Mouse (Mus musculus) midbrain, postnatal 0 days (tissue): ENCODE results near the gene Ube2cbp. TPM values are rescaled to one million over a fixed set of nuclear protein-coding genes. Genes with fewer than 3 reads are reported as not detected.
A peak's percentile ranks its signal among the peaks of the same experiment; 100 is the strongest.

Source experiments
- ATAC-seq: fragments of 200-750 bp; cut with Nextera tagmentation; 2 replicates; pipeline ENCODE4 v1.8.0; 2017; ENCODE audit warnings: moderate number of reproducible peaks, mild to moderate bottlenecking, moderate TSS enrichment, moderate library complexity; ENCODE audit not compliant: low FRiP score
- DNase-seq: peaks from one replicate; pipeline ENCODE4 v3.0.0-alpha.2; 2015; ENCODE audit warnings: low spot score
- H3K27ac ChIP-seq: fragments of 300-500 bp; sonication (generic); 2 replicates; pipeline ENCODE4 v1.5.1; 2014; ENCODE audit warnings: low read depth, mild to moderate bottlenecking, low read length, mixed read lengths
- H3K27me3 ChIP-seq: fragments of 300-500 bp; sonication (generic); 2 replicates; pipeline ENCODE4 v1.6.1; 2014; ENCODE audit warnings: low read length, control low read depth, mixed read lengths; ENCODE audit not compliant: insufficient read depth
- H3K36me3 ChIP-seq: fragments of 300-500 bp; sonication (generic); 2 replicates; pipeline ENCODE4 v1.6.1; 2014; ENCODE audit warnings: low read length, control low read depth, mixed read lengths; ENCODE audit not compliant: insufficient read depth
- H3K4me1 ChIP-seq: fragments of 300-500 bp; sonication (generic); 2 replicates; pipeline ENCODE4 v1.6.1; 2014; ENCODE audit warnings: mild to moderate bottlenecking, control low read depth, antibody characterized with exemption, low read length, mixed read lengths; ENCODE audit not compliant: insufficient read depth
- H3K4me2 ChIP-seq: fragments of 300-500 bp; sonication (generic); 2 replicates; pipeline ENCODE4 v1.6.1; 2014; ENCODE audit warnings: low read depth, mild to moderate bottlenecking, low read length, mixed read lengths; ENCODE audit not compliant: poor library complexity, severe bottlenecking
- H3K4me3 ChIP-seq: fragments of 300-500 bp; sonication (generic); 2 replicates; pipeline ENCODE4 v1.5.1; 2014; ENCODE audit warnings: low read depth, mild to moderate bottlenecking, low read length, moderate library complexity
- H3K9ac ChIP-seq: fragments of 300-500 bp; sonication (generic); replicated peaks from 2 replicates; pipeline ENCODE4 v1.6.1; 2014; ENCODE audit warnings: mild to moderate bottlenecking, low read length, moderate library complexity, mixed read lengths; ENCODE audit not compliant: poor library complexity, severe bottlenecking
- H3K9me3 ChIP-seq: fragments of 300-500 bp; sonication (generic); 2 replicates; pipeline ENCODE4 v1.6.1; 2016; ENCODE audit warnings: low read length, control low read depth
- CTCF ChIP-seq: IDR thresholded peaks from 2 replicates; pipeline ENCODE4 v1.5.1; 2016; ENCODE audit warnings: antibody characterized with exemption, mild to moderate bottlenecking
- WGBS: fragments of 180-500 bp; shearing (Covaris S2); extraction: QIAGEN DNeasy Blood & Tissue Kit; methylation state at CpG from one replicate; pipeline ENCODE4 v1.1.7; 2014; 5-methylcytosine and 5-hydroxymethylcytosine counted together
- polyA plus RNA-seq: library from polyadenylated mRNA; unstranded; fragments of >200 nt; fragmentation: Nextera tagmentation; extraction: Ambion mirVana; gene quantifications from 2 replicates; pipeline ENCODE4 v1.2.1, GENCODE M21; 2015
- total RNA-seq: library from RNA; depleted of rRNA; stranded (reverse); fragments of >200 nt; gene quantifications from 2 replicates; pipeline ENCODE4 v1.2.3, GENCODE M21; 2014

Ube2cbp gene
- total and polyA plus RNA-seq, 2 experiments from 2014 or later, result 7.7 to 8.4 TPM

GRCm38 (mm10) chr9:86355851-86356250 is 108.9 kb downstream of the Ube2cbp start:
- H3K27ac ChIP-seq, result no peak overlapping the region
- no peaks in the 10 kb centered on the region for H3K9me3 ChIP-seq
- no peak for TF ChIP-seq CTCF
- H3K4me3 ChIP-seq, result no peak overlapping the region
- H3K36me3 ChIP-seq, result no peaks in the 10 kb centered on the region
- no peaks in the 10 kb centered on the region for H3K27me3 ChIP-seq
- H3K4me1 ChIP-seq, result no peaks in the 10 kb centered on the region
- no peak for DNase-seq
- no peak overlapping the region for H3K4me2 ChIP-seq
- WGBS, result 87% methylated on average over 3 of the region's 3 CpGs
- no peak overlapping the region for H3K9ac ChIP-seq
- ATAC-seq, result no peak

- no peak overlapping the region for H3K27ac ChIP-seq
- DNase-seq, result peak; percentile 22
- 69% methylated on average over 3 of the region's 3 CpGs for WGBS
- no peaks in the 10 kb centered on the region for H3K36me3 ChIP-seq
- ATAC-seq, result no peak
- H3K4me1 ChIP-seq, result no peaks in the 10 kb centered on the region
- H3K4me3 ChIP-seq, result no peak overlapping the region
- no peaks in the 10 kb centered on the region for H3K9me3 ChIP-seq
- no peaks in the 10 kb centered on the region for H3K27me3 ChIP-seq
- H3K9ac ChIP-seq, result no peak overlapping the region
- TF ChIP-seq CTCF, result no peak
- H3K4me2 ChIP-seq, result no peak overlapping the region
Observed at GRCm38 (mm10) chr9:86351491-86351890, 113.3 kb downstream of the Ube2cbp start.

GRCm38 (mm10) chr9:86336792-86337191 is 128.0 kb downstream of the Ube2cbp start:
- WGBS, result 82% methylated on average over 2 of the region's 2 CpGs
- H3K27ac ChIP-seq, result no peak overlapping the region
- no peaks in the 10 kb centered on the region for H3K36me3 ChIP-seq
- H3K4me2 ChIP-seq, result no peak overlapping the region
- DNase-seq (no peak), ATAC-seq (no peak)
- H3K4me1 ChIP-seq, result no peaks in the 10 kb centered on the region
- H3K9me3 ChIP-seq, result no peaks in the 10 kb centered on the region
- no peak for TF ChIP-seq CTCF
- H3K9ac ChIP-seq, result no peak overlapping the region
- no peaks in the 10 kb centered on the region for H3K27me3 ChIP-seq
- H3K4me3 ChIP-seq, result no peak overlapping the region

GRCm38 (mm10) chr9:86336361-86336760 is 128.4 kb downstream of the Ube2cbp start:
- Histone ChIP-seq H3K27ac (no peak overlapping the region), H3K9ac (no peak overlapping the region), H3K4me3 (no peak overlapping the region), H3K36me3 (no peaks in the 10 kb centered on the region), H3K4me1 (no peaks in the 10 kb centered on the region), H3K9me3 (no peaks in the 10 kb centered on the region), H3K4me2 (no peak overlapping the region), H3K27me3 (no peaks in the 10 kb centered on the region)
- DNase-seq, result no peak
- 75% methylated on average over 3 of the region's 3 CpGs for WGBS
- ATAC-seq, result no peak
- no peak for TF ChIP-seq CTCF

GRCm38 (mm10) chr9:86335588-86335987 is 129.2 kb downstream of the Ube2cbp start:
- ATAC-seq, result no peak
- WGBS, result 63% methylated on average over 4 of the region's 4 CpGs
- Histone ChIP-seq H3K4me3 (no peak overlapping the region), H3K4me1 (no peaks in the 10 kb centered on the region), H3K9ac (no peak overlapping the region), H3K27ac (no peak overlapping the region), H3K9me3 (no peaks in the 10 kb centered on the region), H3K4me2 (no peak overlapping the region), H3K27me3 (no peaks in the 10 kb centered on the region), H3K36me3 (no peaks in the 10 kb centered on the region)
- no peak for TF ChIP-seq CTCF
- no peak for DNase-seq

- 95% methylated on average over 5 of the region's 5 CpGs for WGBS
- no peak overlapping the region for H3K9ac ChIP-seq
- DNase-seq (no peak), ATAC-seq (no peak)
- H3K36me3 ChIP-seq, result no peaks in the 10 kb centered on the region
- no peaks in the 10 kb centered on the region for H3K4me1 ChIP-seq
- no peak overlapping the region for H3K27ac ChIP-seq
- no peaks in the 10 kb centered on the region for H3K27me3 ChIP-seq
- no peak overlapping the region for H3K4me3 ChIP-seq
- H3K4me2 ChIP-seq, result no peak overlapping the region
- TF ChIP-seq CTCF, result no peak
- no peaks in the 10 kb centered on the region for H3K9me3 ChIP-seq
Observed at GRCm38 (mm10) chr9:86334357-86334756, 130.4 kb downstream of the Ube2cbp start.
